Mouse (Mus musculus) ES-E14 (cell line): ENCODE measurements around the gene Tmem59l. TPM values are rescaled to one million over a fixed set of nuclear protein-coding genes. Genes with fewer than 3 reads are reported as not detected.

Source experiments
- DNase-seq: peaks from one replicate; pipeline ENCODE4 v3.0.0-alpha.2; 2013; ENCODE audit warnings: low read depth, low spot score
- H3K27ac ChIP-seq: 2 replicates; pipeline ENCODE4 v1.5.1; 2012; ENCODE audit warnings: low read depth, mild to moderate bottlenecking, low read length, moderate library complexity, mixed read lengths; ENCODE audit not compliant: poor library complexity, insufficient read depth, severe bottlenecking
- H3K36me3 ChIP-seq: 2 replicates; pipeline ENCODE4 v1.6.1; 2012; ENCODE audit warnings: mild to moderate bottlenecking, low read length, moderate library complexity, mixed read lengths; ENCODE audit not compliant: control insufficient read depth, poor library complexity, insufficient read depth, severe bottlenecking
- H3K4me1 ChIP-seq, 2 experiments: fragments of 150-350 bp in 1 of 2; sonication (generic) in 1 of 2; 2 replicates each; pipeline ENCODE4 v1.6.1; 2012; ENCODE audit warnings: low read length in 2 of 2, mild to moderate bottlenecking in 1 of 2, mixed read lengths in 1 of 2; ENCODE audit not compliant: control insufficient read depth in 2 of 2, insufficient read depth in 2 of 2, poor library complexity in 1 of 2
- H3K4me3 ChIP-seq, 2 experiments: fragments of 150-350 bp in 1 of 2; sonication (generic) in 1 of 2; 2 replicates each; pipeline ENCODE4 v1.5.1; 2012; ENCODE audit warnings: low read length in 2 of 2, low read depth in 1 of 2, mild to moderate bottlenecking in 1 of 2, mixed read lengths in 1 of 2; ENCODE audit not compliant: insufficient read depth in 1 of 2, poor library complexity in 1 of 2, severe bottlenecking in 1 of 2
- H3K9ac ChIP-seq: 2 replicates; pipeline ENCODE4 v1.6.1; 2012; ENCODE audit warnings: low read depth, mild to moderate bottlenecking, low read length, mixed read lengths; ENCODE audit not compliant: poor library complexity, insufficient read depth, severe bottlenecking
- H3K9me3 ChIP-seq: fragments of 150-350 bp; sonication (generic); 2 replicates; pipeline ENCODE4 v1.6.1; 2012; ENCODE audit warnings: low read depth, mild to moderate bottlenecking, low read length; ENCODE audit not compliant: control insufficient read depth, insufficient read depth
- CHD2 ChIP-seq: IDR thresholded peaks from 2 replicates; pipeline ENCODE4 v1.6.1; 2014; ENCODE audit warnings: mild to moderate bottlenecking, low read depth, low read length, inconsistent platforms
- HCFC1 ChIP-seq: IDR thresholded peaks from 2 replicates; pipeline ENCODE4 v1.6.1; 2012; ENCODE audit warnings: low read length, inconsistent platforms, borderline replicate concordance; ENCODE audit not compliant: insufficient read depth
- MAFK ChIP-seq: IDR thresholded peaks from 2 replicates; pipeline ENCODE4 v1.6.1; 2014; ENCODE audit warnings: mild to moderate bottlenecking, low read depth, low read length, inconsistent platforms; ENCODE audit not compliant: insufficient read depth
- ZC3H11A ChIP-seq: IDR thresholded peaks from 2 replicates; pipeline ENCODE4 v1.6.1; 2012; ENCODE audit warnings: low read depth, mild to moderate bottlenecking, inconsistent platforms, low read length, borderline replicate concordance
- ZNF384 ChIP-seq: IDR thresholded peaks from 2 replicates; pipeline ENCODE4 v1.6.1; 2012; ENCODE audit warnings: low read depth, low read length, inconsistent platforms
- in situ Hi-C, 2 experiments: fragments of 600-800 bp; cut with MboI; formaldehyde crosslinking; loops; one replicate each; pipeline ENCODE4 v1.15.1; 2025; ENCODE audit warnings: low sequenced_read_pairs in 2 of 2, inconsistent platforms in 1 of 2; ENCODE audit not compliant: unreplicated experiment in 2 of 2
- total RNA-seq: library from RNA; depleted of rRNA; stranded (reverse); fragments of 300-350 nt; gene quantifications from 2 replicates; pipeline ENCODE4 v1.2.3, GENCODE M21; 2012

The Tmem59l gene
- total RNA-seq, 1 experiment: 5.3 TPM

DNA sequence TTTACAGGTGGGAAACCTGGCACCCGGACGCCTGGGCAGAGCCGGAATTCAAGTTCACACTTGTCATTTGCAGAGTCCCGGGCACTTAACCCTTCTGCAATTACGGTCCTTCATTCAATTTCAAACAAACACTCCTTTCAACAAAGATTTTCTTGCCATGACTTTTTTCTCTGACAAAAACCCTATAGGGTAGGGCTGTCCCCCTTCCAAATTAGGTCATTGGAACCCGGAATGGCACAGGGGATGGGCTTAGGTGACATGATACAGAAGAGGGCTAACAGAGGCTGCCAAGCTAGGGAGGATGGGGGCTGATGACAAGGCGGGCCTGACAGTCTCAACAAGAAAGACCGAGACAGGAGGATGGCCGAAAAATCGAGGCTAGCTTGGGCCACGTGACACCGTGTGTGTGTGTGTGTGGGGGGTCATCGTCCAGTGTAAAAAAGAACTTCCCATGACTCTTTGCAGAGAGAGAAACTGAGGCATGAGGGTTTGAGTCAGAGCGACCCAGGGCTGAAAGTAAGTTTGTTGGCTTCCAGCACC, 1.8 kb upstream of the Tmem59l start:
- no peak for TF ChIP-seq CHD2
- no peak for TF ChIP-seq HCFC1
- TF ChIP-seq ZC3H11A: no peak
- no peak for TF ChIP-seq ZNF384
- TF ChIP-seq MAFK: no peak
- no peak for DNase-seq
- Histone ChIP-seq H3K4me3 (peak overlapping the region; percentile 25 to 29; a peak in 2 of 4 replicates), H3K9ac (peak overlapping the region; percentile 39; the same call in 1 of the 2 replicates), H3K9me3 (no peaks in the 10 kb centered on the region), H3K27ac (no peak overlapping the region), H3K4me1 (peaks cover 7 to 30% of the 10 kb centered on the region in 2 experiments; a peak in 2 of 4 replicates), H3K36me3 (no peaks in the 10 kb centered on the region)
- in situ Hi-C loops: no loop called here

- no peaks in the 10 kb centered on the region for H3K36me3 ChIP-seq
- no peaks in the 10 kb centered on the region for H3K9me3 ChIP-seq
- no peak overlapping the region for H3K27ac ChIP-seq
- peak overlapping the region; percentile 39; the same call in 1 of the 2 replicates for H3K9ac ChIP-seq
- peak overlapping the region; percentile 21 to 45 for H3K4me3 ChIP-seq
- peaks cover 7 to 23% of the 10 kb centered on the region in 2 experiments; a peak in 2 of 4 replicates for H3K4me1 ChIP-seq
- no peak for TF ChIP-seq MAFK
- TF ChIP-seq CHD2: no peak
- TF ChIP-seq HCFC1: no peak
- TF ChIP-seq ZC3H11A: no peak
- TF ChIP-seq ZNF384: no peak
- in situ Hi-C loops: no loop called here
- no peak for DNase-seq
Measured at GRCm38 (mm10) chr8:70487993-70488796, 1.0 kb upstream of the Tmem59l start.

GRCm38 (mm10) chr8:70486191-70486681, 922 bp downstream of the Tmem59l start:
- in situ Hi-C loops: no loop called here
- no peak for TF ChIP-seq ZC3H11A
- TF ChIP-seq MAFK: no peak
- no peak for TF ChIP-seq HCFC1
- no peak for TF ChIP-seq CHD2
- no peak for TF ChIP-seq ZNF384
- Histone ChIP-seq H3K9ac (no peak overlapping the region), H3K36me3 (no peaks in the 10 kb centered on the region), H3K9me3 (no peaks in the 10 kb centered on the region), H3K27ac (no peak overlapping the region), H3K4me1 (peaks cover 7 to 20% of the 10 kb centered on the region in 2 experiments; a peak in 2 of 4 replicates), H3K4me3 (no peak overlapping the region)
- DNase-seq: no peak

GRCm38 (mm10) chr8:70482943-70483342, 4.2 kb downstream of the Tmem59l start:
- H3K4me1 ChIP-seq: peaks cover 2 to 16% of the 10 kb centered on the region in 2 experiments; a peak in 2 of 4 replicates
- H3K36me3 ChIP-seq: no peaks in the 10 kb centered on the region
- no peak for DNase-seq
- TF ChIP-seq ZNF384 (no peak), ZC3H11A (no peak), CHD2 (no peak), HCFC1 (no peak), MAFK (no peak)
- H3K4me3 ChIP-seq: no peak overlapping the region
- H3K9ac ChIP-seq: no peak overlapping the region
- H3K9me3 ChIP-seq: no peaks in the 10 kb centered on the region
- in situ Hi-C loops: no loop called here
- no peak overlapping the region for H3K27ac ChIP-seq
